Mouse (Mus musculus): ENCODE results near the gene Rnf227. TPM values are rescaled to one million over a fixed set of nuclear protein-coding genes. Genes with fewer than 3 reads are reported as not detected.

The Rnf227 gene
- total RNA-seq, 2 experiments from 2014 or later = 0.27 to 0.89 TPM

DNA sequence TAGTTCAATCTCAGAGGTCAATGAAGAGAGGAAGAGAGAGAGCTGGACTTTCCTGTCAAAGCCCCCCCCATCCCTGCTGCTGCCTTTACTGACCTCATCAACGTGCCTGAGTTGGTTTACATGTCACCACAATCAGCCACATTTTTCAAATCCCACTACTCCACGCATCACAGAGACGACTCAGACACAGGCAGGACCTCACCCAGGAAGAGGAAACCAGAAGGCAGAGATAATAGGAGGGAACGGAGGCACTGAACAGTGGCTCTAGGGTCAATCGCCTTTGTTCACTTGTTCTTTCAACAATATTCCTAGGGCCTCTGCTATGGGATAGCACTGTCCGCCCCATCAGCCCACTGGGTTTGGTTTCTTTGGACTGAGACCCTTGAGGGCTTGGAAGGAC is 12.6 kb upstream of the Rnf227 start:
- no peak for DNase-seq
- intact Hi-C loops (cut with DNase I) = loop anchor here (2.0 kb wide), 1 partner anchor 41 kb away; the partner anchor contains the start of gene Chd3

DNA sequence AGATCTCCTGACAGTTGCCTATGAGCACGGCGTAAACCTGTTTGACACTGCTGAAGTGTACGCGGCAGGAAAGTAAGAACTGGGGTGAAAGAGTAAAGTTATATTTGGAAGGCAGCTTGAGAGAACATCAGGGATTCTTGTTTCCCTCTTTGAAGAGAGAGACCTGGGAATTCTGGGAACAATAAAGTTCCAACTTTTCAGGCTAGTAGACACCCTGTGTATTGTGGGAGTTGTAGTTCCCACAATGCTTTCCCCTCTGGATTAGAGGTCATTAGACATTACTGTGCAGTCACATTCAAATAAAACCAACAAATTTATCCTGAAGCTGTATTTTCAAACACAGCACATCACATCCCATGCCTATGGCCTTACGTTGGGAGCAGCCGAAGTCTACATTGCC is 11.7 kb upstream of the Rnf227 start:
- no peak for DNase-seq
- intact Hi-C loops (cut with DNase I) = no loop called here

DNA sequence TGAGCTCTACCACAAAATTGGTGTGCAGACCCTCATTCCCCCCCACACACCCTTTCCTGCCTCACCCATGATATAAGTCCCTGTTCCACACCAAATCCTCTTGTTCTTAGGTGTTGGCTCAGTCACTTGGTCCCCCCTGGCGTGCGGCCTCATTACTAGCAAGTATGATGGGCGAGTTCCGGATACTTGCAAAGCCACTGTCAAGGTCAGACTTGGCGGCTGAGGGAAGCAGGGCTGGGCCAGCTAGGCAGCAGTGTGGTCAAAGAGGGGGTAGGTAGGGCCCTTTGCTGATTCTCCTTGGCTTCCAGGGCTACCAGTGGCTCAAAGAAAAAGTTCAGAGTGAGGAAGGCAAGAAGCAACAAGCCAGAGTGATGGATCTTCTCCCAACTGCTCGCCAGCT is 9.1 kb upstream of the Rnf227 start:
- intact Hi-C loops (cut with DNase I) = loop anchor here (5.0 kb wide), 2 partner anchors 56 to 59 kb away; no protein-coding TSS in a partner anchor
- DNase-seq = no peak

DNA sequence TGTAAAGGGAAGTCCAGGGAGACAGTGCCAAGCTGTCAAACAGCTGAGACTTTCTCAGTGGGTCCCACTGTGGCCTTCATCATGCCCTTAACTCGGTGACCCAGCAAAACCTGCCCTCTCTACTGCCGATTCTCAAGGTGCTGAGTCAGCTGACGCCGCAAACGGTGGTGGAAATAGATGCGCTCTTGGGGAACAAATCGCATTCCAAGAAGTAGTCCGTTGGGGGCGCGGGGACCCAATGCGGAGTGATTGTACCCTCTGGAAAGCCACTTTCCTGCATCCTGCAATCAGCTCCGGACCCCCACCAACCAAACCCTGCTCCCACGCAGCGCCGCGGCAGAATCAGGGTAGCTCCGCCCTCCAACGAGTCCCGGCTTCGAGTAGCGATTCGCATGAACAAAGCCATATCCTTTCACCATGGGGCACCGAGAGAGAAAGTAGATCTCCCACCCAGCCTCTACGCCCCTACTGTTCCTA is 8.3 kb upstream of the Rnf227 start:
- intact Hi-C loops (cut with DNase I) = loop anchor here (5.0 kb wide), 2 partner anchors 55 to 60 kb away; no protein-coding TSS in a partner anchor

DNA sequence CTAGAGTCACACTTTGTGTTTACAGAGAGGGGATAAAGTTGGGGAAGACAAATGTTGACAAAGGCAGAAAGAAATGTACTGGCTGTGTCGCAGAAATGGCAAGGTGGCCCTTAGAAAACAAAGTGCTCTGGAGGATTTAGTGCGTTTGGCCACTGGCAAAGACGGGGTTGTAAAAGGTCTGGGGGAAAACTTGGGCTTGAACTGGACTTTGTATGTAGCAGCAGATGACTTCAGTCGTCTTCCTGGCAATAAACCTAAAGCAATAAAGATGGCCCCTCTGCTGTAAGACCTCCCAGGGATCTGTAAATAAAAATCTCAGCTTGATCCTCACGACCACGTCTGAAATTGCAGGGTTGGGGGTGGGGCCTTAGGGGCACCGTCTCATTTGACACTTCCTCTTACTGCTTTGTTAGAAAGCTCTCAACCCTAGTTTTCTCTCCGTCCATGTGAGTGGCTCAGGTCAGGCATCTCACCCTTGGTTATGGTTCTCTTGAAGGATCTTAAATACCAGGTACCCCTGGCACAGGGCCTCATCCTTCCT is 7.5 kb upstream of the Rnf227 start:
- DNase-seq = no peak

More for the DNA sequence above, 8.3 kb upstream of the Rnf227 start:
- DNase-seq = peak; percentile 66 to 69

DNA sequence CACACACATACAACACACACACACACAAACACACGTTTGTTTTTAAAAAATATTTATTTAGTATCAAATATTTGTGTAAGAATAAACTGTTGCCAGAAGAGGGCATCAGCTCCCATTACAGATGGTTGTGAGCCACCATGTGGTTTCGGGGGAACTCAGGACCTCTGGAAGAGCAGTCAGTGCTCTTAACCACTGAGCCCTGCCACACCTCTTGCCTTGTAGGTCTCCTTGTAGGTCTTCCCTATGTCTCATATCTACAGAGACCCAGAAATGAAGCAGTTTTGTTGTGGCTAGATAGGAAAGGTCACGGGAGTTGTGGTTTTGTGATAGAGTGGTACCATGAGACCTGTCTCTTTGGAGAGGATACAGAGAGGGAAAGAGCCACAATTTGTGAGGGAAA is 6.3 kb upstream of the Rnf227 start:
- intact Hi-C loops (cut with DNase I) = loop anchor here (5.0 kb wide), 2 partner anchors 53 to 62 kb away; no protein-coding TSS in a partner anchor
- DNase-seq = no peak

More for the DNA sequence above, 7.5 kb upstream of the Rnf227 start:
- intact Hi-C loops (cut with DNase I) = loop anchor here (5.0 kb wide), 2 partner anchors 55 to 60 kb away; no protein-coding TSS in a partner anchor

DNA sequence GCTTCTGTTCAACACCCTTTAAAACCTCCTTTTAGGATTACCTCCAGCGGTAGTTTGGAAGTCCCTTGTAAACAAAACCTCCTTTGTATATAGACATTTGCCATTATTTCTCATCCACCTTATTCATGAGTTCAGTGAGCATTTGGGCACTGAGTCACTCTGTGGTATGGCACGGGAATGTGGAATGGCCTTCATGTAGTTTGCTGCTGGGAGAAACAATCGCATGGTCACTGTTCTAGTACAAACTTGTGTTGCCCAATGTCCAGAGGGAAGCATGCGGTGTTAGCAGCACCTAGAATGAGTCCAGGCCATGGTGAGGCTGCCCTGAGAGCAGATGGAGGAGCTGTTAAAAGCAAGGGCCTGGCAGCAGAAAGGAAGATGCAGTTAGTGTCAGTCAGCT is 5.5 kb upstream of the Rnf227 start:
- intact Hi-C loops (cut with DNase I) = loop anchor here (5.0 kb wide), 2 partner anchors 53 to 62 kb away; no protein-coding TSS in a partner anchor
- no peak for DNase-seq

DNA sequence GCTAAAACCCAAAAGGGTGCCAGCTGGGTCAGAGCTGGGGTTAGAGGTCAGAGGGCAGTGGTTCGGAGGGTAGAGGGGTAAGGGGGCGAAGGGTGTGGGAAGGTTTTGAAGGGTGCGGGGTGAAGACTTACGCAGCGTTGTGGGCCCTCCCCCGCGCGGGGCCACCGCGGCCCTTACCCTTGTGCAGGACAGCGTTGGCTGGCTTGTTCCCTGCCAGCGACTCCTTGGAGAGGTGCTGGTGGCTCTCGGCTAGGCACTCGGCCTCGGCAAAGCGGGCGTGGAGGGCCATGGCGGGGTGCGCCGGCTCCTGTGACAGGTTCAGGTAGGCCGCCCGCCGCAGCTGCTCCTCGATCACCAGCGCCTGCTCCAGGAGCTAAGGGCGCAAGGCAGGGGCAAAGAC is 6.2 kb downstream of the Rnf227 start:
- DNase-seq = no peak
- intact Hi-C loops (cut with DNase I) = no loop called here

DNA sequence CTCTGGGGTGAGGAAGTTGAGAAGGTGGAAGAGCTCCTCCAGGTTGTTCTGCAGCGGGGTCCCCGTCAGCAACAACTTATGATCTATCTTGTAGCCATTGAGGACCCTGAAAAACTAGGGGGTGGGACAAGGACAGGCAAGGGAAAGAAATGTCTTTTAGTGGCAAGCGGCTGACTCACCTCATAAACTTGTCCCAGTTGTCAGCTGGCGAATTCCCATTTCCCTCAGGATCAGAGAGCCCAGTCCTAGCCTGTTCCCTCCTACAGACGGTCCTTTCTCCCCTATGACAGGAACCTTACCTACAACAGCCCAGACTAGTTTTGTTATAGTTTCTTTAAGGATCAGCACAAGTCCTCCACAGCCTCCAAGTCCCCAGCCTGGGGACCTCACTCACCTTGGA is 16.3 kb downstream of the Rnf227 start:
- intact Hi-C loops (cut with DNase I) = no loop called here
- DNase-seq = no peak

DNA sequence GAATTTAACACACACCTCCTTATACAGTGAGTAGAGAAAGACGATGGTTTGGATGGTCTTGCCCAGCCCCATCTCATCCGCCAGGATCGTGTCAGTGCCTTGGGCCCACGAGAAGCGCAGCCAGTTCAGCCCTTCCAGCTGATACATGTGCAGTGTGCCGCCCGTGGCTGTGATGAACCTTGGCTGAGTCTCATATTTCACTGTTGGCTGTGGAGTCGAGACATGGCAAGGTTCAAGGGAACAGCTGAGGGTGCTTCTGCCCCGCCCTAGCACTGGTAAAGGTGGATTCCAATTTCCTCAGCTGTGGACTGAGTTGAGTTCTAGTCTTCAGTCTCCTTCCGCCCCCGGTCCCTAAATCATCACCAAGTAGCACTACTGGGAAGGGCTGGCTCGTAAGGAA is 17.4 kb downstream of the Rnf227 start:
- no peak for DNase-seq
- intact Hi-C loops (cut with DNase I) = no loop called here

DNA sequence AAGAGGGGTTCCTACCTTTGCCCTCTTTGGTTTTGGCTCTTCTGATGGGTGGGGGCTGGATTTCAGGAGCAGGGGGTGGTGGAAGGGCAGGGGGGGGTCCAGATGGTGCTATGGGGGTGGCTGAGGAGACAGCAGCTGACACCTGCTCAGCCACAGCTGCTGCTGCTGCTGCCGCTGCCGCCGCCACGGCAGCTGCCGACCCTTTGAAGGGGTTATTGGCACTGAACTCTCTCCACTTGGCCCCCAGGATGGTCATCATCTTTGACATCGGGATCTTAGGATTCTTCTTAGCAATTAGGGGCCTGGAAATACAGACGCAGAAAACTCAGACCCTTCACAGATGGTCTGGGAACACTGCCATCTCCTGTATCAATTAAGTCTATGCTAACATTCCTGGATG is 21.8 kb downstream of the Rnf227 start:
- intact Hi-C loops (cut with DNase I) = no loop called here
- no peak for DNase-seq

DNA sequence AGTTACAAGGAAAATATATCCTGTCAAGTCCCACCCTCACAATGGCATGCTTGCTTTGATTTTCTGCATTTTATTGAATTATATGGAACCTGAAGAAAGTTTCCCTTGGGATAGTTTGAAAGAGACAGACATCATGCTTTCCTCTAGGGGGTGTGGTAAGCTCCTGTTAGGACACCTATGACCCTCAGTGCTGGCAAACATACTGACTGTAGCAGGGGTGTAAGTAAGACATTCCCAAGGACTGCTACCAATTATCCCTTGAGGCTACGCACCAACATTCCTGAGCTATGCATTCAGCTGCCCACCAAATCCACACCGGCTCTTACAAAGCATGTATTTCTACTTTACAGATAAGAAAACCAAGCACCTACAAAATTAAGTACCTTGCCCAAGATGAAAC is 22.2 kb downstream of the Rnf227 start:
- intact Hi-C loops (cut with DNase I) = no loop called here
- DNase-seq = no peak

DNA sequence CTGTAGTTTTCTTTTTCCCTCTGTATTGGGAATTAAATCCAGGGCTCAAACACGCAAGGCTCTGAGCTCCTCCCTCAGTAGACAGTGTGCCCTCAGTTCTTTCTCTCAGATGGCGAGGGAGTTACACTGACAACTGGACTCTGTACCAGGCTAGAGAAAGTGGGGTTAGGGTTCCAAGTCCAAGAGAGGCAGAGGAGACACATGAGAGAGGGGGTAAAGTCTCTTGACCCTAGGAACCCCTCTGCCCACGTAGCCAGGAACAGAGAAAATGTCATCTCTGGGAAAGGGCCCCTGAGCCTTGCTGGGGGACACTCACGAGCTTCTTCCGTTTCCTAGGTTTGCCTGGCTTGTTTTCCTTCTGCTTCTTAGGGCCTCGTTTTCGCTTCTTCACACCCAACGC is 24.1 kb downstream of the Rnf227 start:
- intact Hi-C loops (cut with DNase I) = loop anchor here (2.0 kb wide), 2 partner anchors 24 to 56 kb away; partner anchors contain the start of gene Rnf227
- DNase-seq = no peak

DNA sequence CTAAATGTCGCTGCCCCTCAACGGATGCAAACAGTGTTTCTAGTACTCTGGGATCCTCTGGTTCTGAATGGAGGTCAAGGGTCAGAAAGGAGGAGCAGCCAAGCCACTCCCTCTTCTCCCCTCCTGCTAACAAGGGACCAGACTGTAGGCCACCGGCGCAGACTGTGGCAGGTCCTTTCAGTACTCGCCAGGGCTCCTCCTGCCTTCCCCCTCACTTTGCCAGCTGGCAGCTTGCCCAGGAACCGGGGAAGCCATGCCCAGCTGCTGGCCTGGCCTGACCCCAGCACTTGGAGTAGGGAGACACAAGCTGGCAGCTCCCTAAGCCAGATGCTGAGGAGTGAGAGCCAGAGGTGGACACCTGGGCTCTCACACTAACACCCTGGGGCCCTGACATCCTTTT is 24.6 kb downstream of the Rnf227 start:
- peak; percentile 93 to 95 for DNase-seq
- intact Hi-C loops (cut with DNase I) = loop anchor here (2.0 kb wide), 2 partner anchors 24 to 56 kb away; partner anchors contain the start of gene Rnf227

DNA sequence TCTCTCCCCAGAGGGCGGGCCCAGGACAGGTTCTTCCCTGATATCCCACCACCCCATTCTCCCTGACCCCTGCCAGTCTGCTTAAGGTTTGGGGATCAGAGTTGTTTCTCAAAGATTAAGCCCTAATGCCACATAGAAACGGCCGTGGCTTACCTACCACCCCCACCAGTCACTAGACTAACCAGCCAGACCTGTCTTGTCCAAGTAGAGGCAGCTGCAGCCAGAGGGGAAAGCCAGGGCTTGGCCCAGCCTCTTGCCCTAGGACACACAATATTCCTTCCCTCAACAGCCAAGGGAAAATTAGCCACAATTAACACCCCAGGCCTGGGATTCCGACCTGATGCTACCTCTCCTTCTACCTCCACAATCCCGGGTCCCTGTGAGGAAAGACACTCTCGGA is 25.5 kb downstream of the Rnf227 start:
- intact Hi-C loops (cut with DNase I) = loop anchor here (2.0 kb wide), 2 partner anchors 25 to 55 kb away; partner anchors contain the start of gene Rnf227
- DNase-seq = no peak

DNA sequence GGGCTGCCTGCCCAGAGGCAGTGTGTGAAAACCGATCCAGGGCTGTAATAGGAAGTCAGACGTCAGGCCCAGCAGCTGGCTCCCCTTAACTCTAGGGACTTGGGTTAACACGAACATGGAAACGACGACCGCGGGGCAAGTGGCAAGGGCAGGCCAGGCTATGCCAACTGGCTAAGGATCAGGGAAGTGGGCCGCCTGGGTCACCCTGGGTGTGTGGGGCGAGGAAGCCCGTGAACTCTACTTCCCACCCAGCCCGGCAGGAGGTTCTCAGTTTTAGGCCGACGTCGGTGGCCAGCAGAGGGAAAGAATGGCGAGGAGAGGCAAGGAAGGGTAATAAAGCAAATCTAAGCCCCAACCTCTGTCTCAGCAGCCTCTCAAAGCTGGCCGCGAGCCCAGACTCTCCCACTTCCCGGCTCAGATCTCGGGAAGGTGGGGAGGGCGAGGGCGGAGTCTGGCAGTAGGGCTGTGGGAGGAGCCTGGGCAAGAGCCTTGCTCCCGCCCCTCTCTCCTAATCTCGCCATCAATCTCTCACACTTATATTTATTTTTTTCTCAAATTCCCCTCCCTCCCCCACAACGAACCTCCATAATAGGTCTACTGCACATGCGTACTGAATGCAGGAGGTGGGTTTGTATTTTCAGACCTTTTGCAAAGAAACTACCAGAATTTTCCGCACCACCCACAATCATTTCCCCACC is 26.0 kb downstream of the Rnf227 start:
- peak; percentile 92 to 96 for DNase-seq
- intact Hi-C loops (cut with DNase I) = no loop called here

DNA sequence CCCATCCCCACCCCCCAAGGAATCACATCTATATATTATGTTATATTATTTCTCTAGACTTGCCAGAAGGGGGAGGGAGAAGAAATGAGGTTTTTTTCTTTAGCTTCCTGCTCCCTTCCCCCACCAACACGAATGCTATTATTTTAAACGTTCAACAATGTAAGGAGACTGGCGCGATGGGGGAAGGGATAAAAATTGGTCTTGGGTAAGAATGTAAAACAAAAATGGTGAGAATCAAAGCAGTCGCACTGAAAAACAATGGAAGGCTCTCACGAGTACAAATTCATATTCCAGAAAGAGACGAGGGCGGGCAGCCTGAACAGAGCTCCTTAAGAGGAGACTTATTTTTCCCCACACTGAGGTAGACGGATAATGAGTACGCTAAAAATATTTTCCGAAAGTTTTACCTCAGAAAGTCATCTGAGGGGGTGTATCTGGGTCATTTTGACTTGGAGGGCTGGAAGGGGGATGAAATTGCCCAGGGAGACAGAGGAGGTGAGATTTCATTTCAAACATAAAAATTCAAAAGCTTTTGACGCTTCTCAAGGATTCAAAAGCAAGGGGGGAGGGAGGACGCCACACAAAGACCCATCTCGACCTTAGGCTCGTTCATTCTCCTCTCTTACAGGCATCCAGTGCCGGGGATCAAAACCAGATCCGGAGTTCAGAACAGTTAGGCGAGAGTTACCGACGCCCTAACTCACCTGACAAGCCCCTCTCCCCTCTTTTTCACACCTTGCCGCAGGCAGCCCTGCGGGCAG is 26.8 kb downstream of the Rnf227 start:
- peak; percentile 22 to 48 for DNase-seq
- intact Hi-C loops (cut with DNase I) = no loop called here

DNA sequence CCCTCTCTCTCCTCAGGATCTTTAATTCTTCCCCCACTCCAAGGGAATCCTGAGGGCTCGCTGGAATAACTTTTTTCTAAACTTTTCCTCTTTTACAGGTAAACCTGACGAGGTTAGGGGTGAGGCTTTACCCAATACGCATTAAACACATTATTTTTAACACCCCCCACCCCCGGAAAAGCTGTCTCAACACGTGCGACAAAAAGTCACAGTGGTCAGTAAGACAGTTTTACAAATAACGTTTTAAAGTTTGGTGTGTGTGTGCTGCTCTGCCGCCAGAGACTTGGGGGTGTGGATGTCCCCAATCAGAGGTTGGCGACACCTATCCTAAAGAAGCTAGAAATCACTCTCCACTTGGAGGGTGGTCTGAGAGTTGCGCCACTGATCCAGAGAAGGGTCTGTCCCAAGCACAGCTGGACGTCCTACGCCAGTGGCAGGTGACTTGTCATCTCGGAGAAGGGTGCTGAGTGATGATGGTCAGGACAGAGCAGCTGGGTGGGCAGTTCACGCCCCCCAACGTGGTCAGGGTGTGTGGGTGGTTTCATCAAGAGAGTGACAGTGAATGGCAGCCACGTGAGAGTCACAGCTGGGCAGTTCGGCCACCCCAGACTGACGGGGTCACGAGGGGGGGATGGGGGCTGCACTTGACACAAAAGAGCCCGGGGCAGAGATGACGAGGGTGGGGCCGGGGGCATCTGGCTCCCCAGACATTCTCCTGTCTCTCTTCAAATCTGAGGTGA is 27.5 kb downstream of the Rnf227 start:
- intact Hi-C loops (cut with DNase I) = loop anchor here (2.0 kb wide), 1 partner anchor 41 kb away; the partner anchor contains the start of gene Kcnab3
- DNase-seq = peak; percentile 27 to 42

DNA sequence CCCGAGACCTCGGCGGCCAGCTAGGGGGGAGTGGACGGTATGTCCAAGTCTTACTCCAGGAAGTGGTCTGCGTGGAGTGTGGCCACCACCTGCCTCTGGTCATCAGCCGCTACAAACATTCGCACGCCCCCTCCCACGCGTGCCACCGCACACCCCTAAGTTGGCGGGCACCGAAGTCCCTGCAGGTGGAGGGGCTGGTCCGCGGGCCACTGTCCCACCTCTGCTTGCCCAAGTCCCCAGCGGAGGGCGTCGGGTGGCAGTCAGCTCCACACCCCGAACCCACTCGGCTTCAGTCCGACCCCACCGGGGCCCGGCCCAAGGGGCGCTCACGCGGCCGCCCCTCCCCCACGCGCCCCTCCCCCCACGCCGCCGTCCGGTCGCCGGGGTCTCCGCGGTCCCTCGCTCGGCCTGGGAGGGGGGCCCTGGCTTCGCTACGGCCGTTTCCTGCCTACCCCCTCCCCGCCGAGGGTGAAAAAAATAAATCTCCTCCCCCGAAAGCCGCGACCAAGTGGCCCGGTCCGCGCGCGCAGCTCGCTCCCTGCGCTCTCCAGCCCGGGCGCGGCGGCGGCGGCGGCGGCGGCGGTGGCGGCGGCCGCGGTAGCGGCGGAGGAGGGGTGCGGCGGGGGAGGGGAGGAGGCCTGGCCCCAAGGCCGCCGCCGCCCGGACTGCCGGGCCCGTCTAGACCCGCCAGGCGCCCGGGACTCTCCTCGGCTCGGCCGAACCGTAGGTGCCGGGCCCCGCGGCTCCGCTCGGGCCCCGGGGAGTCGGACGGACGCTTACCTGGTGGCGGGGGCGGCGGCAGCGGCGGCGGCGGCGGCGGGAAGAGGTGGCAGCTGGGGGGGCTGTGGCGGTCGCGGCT is 28.3 kb downstream of the Rnf227 start:
- peak; percentile 51 to 61 for DNase-seq
- intact Hi-C loops (cut with DNase I) = loop anchor here (2.0 kb wide), 1 partner anchor 42 kb away; the partner anchor contains the start of gene Kcnab3

Data from heart, postnatal 36 days (tissue).